ENCODE assay signal across 22 mouse cellular contexts in the genomic region with DNA sequence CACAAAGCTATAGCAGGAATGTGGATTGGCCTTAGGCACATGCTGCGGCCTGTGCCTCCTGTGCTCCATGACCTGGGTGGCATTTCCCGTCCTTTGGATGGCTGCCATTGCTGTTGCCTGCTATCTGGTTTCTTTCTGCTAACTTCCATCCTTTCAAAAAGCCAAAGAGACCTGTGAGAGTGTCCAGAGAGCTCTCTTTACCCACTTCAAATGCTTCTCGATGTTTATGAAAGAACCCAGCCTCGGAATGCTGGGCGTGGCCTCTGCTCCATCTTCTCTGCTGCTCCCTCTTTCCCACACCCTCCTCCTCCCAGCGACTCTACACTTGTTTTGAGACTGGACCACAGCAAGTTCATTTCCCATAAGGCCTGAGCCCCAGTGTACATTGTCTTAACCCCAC.
DNase-seq lines count a peak whose midpoint lies in the region; ATAC-seq lines count a peak whose summit lies in the region.
"Had no signal": no experiment of that assay in that cellular context is flagged by ENCODE, and none has a peak within 500 bp of the region (broad histone marks: within the 10 kb centered on the region; RNA-seq: fewer than 3 reads in every experiment).

No protein-coding gene starts in this region.

- H3K4me1 ChIP-seq in heart, embryonic 12.5 days (replicated peaks), result peaks cover 68% of the 10 kb centered on the region
- H3K4me1 ChIP-seq in limb, embryonic 10.5 days, result peaks cover 36% of the 10 kb centered on the region

- no peak overlapping the region for H3K9ac ChIP-seq in heart, embryonic 12.5 days
- H3K9ac ChIP-seq: embryonic facial prominence, embryonic 13.5 days; hindbrain, embryonic 14.5 days had no signal

- no peak for ATAC-seq in heart, embryonic 12.5 days (ENCODE audit: insufficient number of reproducible peaks, low FRiP score)
- ATAC-seq: forebrain, embryonic 16.5 days had no signal

- no peaks in the 10 kb centered on the region for H3K9me3 ChIP-seq in heart, embryonic 12.5 days (replicated peaks)
- no peaks in the 10 kb centered on the region for H3K9me3 ChIP-seq in limb, embryonic 10.5 days (replicated peaks)
- H3K9me3 ChIP-seq: embryonic facial prominence, embryonic 13.5 days had no signal

- peak overlapping the region; percentile 61 for H3K27ac ChIP-seq in heart, embryonic 12.5 days (ENCODE audit: poor library complexity, severe bottlenecking)
- H3K27ac ChIP-seq in limb, embryonic 10.5 days, result no peak overlapping the region
- H3K27ac ChIP-seq: embryonic facial prominence, embryonic 13.5 days; hindbrain, embryonic 14.5 days; macrophage had no signal

- WGBS in heart, embryonic 12.5 days, result 36% methylated on average over 6 of the region's 6 CpGs
- WGBS in limb, embryonic 10.5 days, result 85% methylated on average over 6 of the region's 6 CpGs

- no peaks in the 10 kb centered on the region for H3K36me3 ChIP-seq in heart, embryonic 12.5 days
- H3K36me3 ChIP-seq in limb, embryonic 10.5 days, result no peaks in the 10 kb centered on the region
- H3K36me3 ChIP-seq: embryonic facial prominence, embryonic 13.5 days had no signal

- no peak overlapping the region for H3K4me3 ChIP-seq in heart, embryonic 12.5 days
- H3K4me3 ChIP-seq in limb, embryonic 10.5 days, result no peak overlapping the region
- H3K4me3 ChIP-seq: embryonic facial prominence, embryonic 13.5 days had no signal

- no peaks in the 10 kb centered on the region for H3K27me3 ChIP-seq in heart, embryonic 12.5 days (replicated peaks)
- H3K27me3 ChIP-seq in limb, embryonic 10.5 days (ENCODE audit: low read depth, poor library complexity, severe bottlenecking), result no peaks in the 10 kb centered on the region
- H3K27me3 ChIP-seq: embryonic facial prominence, embryonic 13.5 days had no signal

- H3K4me2 ChIP-seq in heart, embryonic 12.5 days, result peak overlapping the region; percentile 42
- H3K4me2 ChIP-seq: embryonic facial prominence, embryonic 13.5 days; hindbrain, embryonic 14.5 days; liver, embryonic 11.5 days; midbrain, embryonic 11.5 days had no signal

- no peak for DNase-seq in heart, adult 9 months (ENCODE audit: low spot score in 2 of 2)
- DNase-seq in ZHBTc4 (ENCODE audit: low read depth, low spot score) (peak; percentile 50), MN1 (ENCODE audit: low spot score) (no peak)
- DNase-seq in lung, adult 18-20 months, result peak; percentile 27 to 46
- DNase-seq in lung, postnatal 14 days, result peak; percentile 27
- DNase-seq in limb, embryonic 10.5 days (ENCODE audit: low spot score), result no peak
- no peak for DNase-seq in frontal cortex, postnatal 14 days (ENCODE audit: low spot score in 2 of 2)
- DNase-seq: adrenal gland, postnatal 10 days; B cell, adult 2 months; cerebellum, adult 9-10 months; kidney, adult 9 months; kidney, postnatal 25 days; left cerebral cortex, postnatal 4 days; retina, postnatal 1 day; thymus, postnatal 14 days had no signal

Comparison
In these comparisons a context has a peak if more than half of its experiments do, and no peak if none do; other contexts are left out.
1. DNase-seq: peak in ZHBTc4 (single experiment), lung, adult 18-20 months (2 of 2) and lung, postnatal 14 days (single experiment); none in heart, adult 9 months (0 of 2), MN1 (single experiment), limb, embryonic 10.5 days (single experiment) and frontal cortex, postnatal 14 days (0 of 2).